ENCODE assay signal across 23 mouse cellular contexts in the genomic region with DNA sequence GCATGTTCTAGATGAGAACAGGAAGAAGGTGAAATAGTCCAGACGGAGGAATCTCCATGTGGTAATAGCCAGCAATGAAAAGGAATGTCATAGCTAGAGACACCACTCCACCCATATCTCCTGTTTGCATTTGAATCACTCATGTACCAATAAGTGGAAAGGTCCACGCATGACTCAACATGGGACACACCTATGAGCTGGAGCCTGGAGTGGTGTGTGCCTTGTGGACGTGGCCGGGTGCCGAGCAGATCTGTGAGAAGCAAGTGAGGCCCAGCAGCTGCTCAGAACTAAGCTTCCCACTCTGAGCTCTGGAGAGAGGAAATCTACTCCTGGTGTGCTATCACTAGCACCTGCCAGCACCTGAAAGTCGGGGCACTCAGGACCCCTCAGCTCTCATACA.
"Had no signal": no experiment of that assay in that cellular context is flagged by ENCODE, and none has a peak within 500 bp of the region (broad histone marks: within the 10 kb centered on the region; RNA-seq: fewer than 3 reads in every experiment).

No protein-coding gene starts in this region.

- H3K27ac ChIP-seq: heart, adult 2 months; heart, embryonic 13.5 days; heart, embryonic 15.5 days; hindbrain, embryonic 13.5 days; hindbrain, embryonic 15.5 days; hindbrain, postnatal 0 days; kidney, embryonic 15.5 days; kidney, postnatal 0 days; limb, embryonic 13.5 days; limb, embryonic 15.5 days had no signal

- H3K4me1 ChIP-seq: heart, embryonic 15.5 days had no signal

- DNase-seq: forebrain, postnatal 0 days; gastrocnemius, postnatal 14 days; gastrocnemius, postnatal 36 days; heart, adult 2 months; heart, postnatal 14 days; heart, postnatal 36 days; kidney, adult 11 months; kidney, adult 2 months; kidney, postnatal 14 days; kidney, postnatal 36 days; layer of hippocampus, adult 9-11 months; layer of hippocampus, postnatal 36 days; left cerebral cortex, postnatal 4 days had no signal

- H3K9me3 ChIP-seq: heart, embryonic 13.5 days; heart, embryonic 15.5 days; hindbrain, embryonic 13.5 days; hindbrain, embryonic 15.5 days; kidney, embryonic 15.5 days; limb, embryonic 13.5 days; limb, embryonic 15.5 days had no signal

- H3K4me2 ChIP-seq: heart, embryonic 11.5 days; heart, embryonic 13.5 days; heart, embryonic 15.5 days; hindbrain, embryonic 13.5 days; hindbrain, embryonic 15.5 days; kidney, embryonic 15.5 days; limb, embryonic 13.5 days; limb, embryonic 15.5 days had no signal

- ATAC-seq: forebrain, postnatal 0 days; hindbrain, postnatal 0 days had no signal

- H3K4me3 ChIP-seq: heart, adult 2 months; heart, embryonic 13.5 days; heart, embryonic 15.5 days; hindbrain, embryonic 13.5 days; hindbrain, embryonic 15.5 days; kidney, embryonic 15.5 days; limb, embryonic 13.5 days; limb, embryonic 15.5 days had no signal

- H3K9ac ChIP-seq: forebrain, postnatal 0 days; heart, embryonic 13.5 days; heart, embryonic 15.5 days; hindbrain, embryonic 13.5 days; hindbrain, embryonic 15.5 days; kidney, embryonic 15.5 days; limb, embryonic 13.5 days; limb, embryonic 15.5 days had no signal

- H3K27me3 ChIP-seq: heart, embryonic 13.5 days; heart, embryonic 15.5 days; hindbrain, embryonic 13.5 days; hindbrain, embryonic 15.5 days; kidney, embryonic 15.5 days; limb, embryonic 13.5 days; limb, embryonic 15.5 days had no signal

- H3K36me3 ChIP-seq: heart, embryonic 13.5 days; heart, embryonic 15.5 days; hindbrain, embryonic 13.5 days; hindbrain, embryonic 15.5 days; kidney, embryonic 15.5 days; limb, embryonic 13.5 days; limb, embryonic 15.5 days had no signal
